Mouse (Mus musculus): ENCODE measurements around the gene Brpf1.

The Brpf1 gene

GRCm38 (mm10) chr6:113361476-113361875 is 54.5 kb downstream of the Brpf1 start:
- DNase-seq (ENCODE audit: low spot score) = no peak

- DNase-seq (ENCODE audit: low spot score) = no peak
Observed at GRCm38 (mm10) chr6:113362241-113362640, 55.3 kb downstream of the Brpf1 start.

- no peak for DNase-seq (ENCODE audit: low spot score)
Observed at GRCm38 (mm10) chr6:113364518-113365135, 57.7 kb downstream of the Brpf1 start.

GRCm38 (mm10) chr6:113366639-113367038 is 59.7 kb downstream of the Brpf1 start:
- DNase-seq (ENCODE audit: low spot score) = no peak

DNA sequence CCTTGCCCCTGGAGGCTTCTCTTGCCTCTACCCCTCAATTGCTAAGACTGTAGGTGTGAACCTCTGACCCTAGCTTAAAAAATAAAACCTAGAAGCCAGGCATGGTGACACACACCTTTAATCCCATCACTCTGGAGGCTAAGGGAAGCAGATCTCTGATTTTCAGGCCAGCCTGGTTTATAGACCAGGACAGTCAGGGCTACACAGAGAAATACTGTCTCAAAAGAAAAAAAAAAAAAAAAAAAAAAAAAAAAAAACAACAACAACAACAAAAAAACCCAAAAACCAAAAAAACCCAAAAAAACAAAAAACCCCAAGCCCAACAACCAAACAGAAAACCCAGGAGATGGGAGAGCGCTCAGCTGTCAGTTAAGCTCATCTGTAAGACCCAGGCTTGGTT is 60.6 kb downstream of the Brpf1 start:
- no peak for DNase-seq (ENCODE audit: low spot score)

- no peak for DNase-seq (ENCODE audit: low spot score)
Observed at GRCm38 (mm10) chr6:113368124-113368523, 61.2 kb downstream of the Brpf1 start.

- DNase-seq (ENCODE audit: low spot score) = no peak
Observed at GRCm38 (mm10) chr6:113368577-113368976, 61.6 kb downstream of the Brpf1 start.

GRCm38 (mm10) chr6:113370194-113370929 is 63.4 kb downstream of the Brpf1 start:
- DNase-seq (ENCODE audit: low spot score) = no peak

DNA sequence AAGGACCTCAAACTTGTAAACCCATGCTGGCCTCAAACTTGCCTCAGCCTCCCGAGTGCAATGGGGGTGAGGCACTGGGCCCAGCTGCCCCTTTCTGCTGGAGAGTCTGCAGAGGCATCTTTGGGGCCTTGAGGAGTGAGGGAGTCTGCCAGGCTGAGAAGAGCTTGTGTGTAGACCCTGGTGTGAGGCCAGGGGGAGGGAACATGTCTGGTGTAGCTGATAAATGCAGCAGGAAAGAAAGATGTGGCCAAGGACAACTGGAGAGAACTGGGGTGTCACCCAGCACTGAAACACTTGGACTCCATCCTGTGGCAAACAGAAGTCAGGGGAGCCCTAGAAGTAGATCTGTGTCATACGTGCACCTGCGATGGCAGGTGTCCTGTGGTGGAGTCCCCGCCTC is 66.6 kb downstream of the Brpf1 start:
- no peak for DNase-seq (ENCODE audit: low spot score)

All from testis, postnatal 14 days (tissue).